Mouse (Mus musculus) ES-Bruce4 (cell line): Measurements from ENCODE around the gene Nlrp5.
"Not testable (repeated sequence)": the region's sequence is repeated elsewhere in the genome, so short reads cannot be mapped to it uniquely, and the experiment has no call there.

Source experiments
- CTCF ChIP-seq: IDR thresholded peaks from one replicate; pipeline ENCODE4 v1.8.1; 2011; ENCODE audit warnings: low read depth, low read length
- POLR2A ChIP-seq: IDR thresholded peaks from one replicate; pipeline ENCODE4 v1.8.1; 2011; ENCODE audit warnings: low read length; ENCODE audit not compliant: insufficient read depth

GRCm38 (mm10) chr7:23358311-23358710, 27.4 kb upstream of the Nlrp5 start:
- TF ChIP-seq POLR2A, CTCF: not testable (repeated sequence)
